Mouse (Mus musculus) spleen, adult 12 weeks (tissue): ENCODE data around the gene Galr2.

Experiments used
- DNase-seq: peaks from one replicate; pipeline ENCODE4 v3.0.0; 2022; ENCODE audit warnings: low spot score

The Galr2 gene

GRCm38 (mm10) chr11:116280751-116281663 is at the start of gene Galr2:
Gene Galr2, plus strand, starts transcription at chr11:116280939.
- DNase-seq, result no peak

GRCm38 (mm10) chr11:116232427-116232826 is 48.3 kb upstream of the Galr2 start:
- DNase-seq, result no peak

- DNase-seq, result no peak
These were observed 45.8 kb upstream of the Galr2 start for GRCm38 (mm10) chr11:116234901-116235300.

GRCm38 (mm10) chr11:116237742-116238395 is 42.9 kb upstream of the Galr2 start, which contains the start of gene Evpl:
Gene Evpl, minus strand, starts transcription at chr11:116238077.
- peak; percentile 29 for DNase-seq

- no peak for DNase-seq
These were observed 40.9 kb upstream of the Galr2 start for GRCm38 (mm10) chr11:116239797-116240196.

GRCm38 (mm10) chr11:116241744-116242235 is 38.9 kb upstream of the Galr2 start:
- DNase-seq, result no peak

GRCm38 (mm10) chr11:116244580-116244979 is 36.2 kb upstream of the Galr2 start:
- no peak for DNase-seq

GRCm38 (mm10) chr11:116245616-116246015 is 35.1 kb upstream of the Galr2 start:
- no peak for DNase-seq

GRCm38 (mm10) chr11:116247502-116248222 is 33.1 kb upstream of the Galr2 start:
- DNase-seq, result no peak

- DNase-seq, result no peak
These were observed 29.8 kb upstream of the Galr2 start for GRCm38 (mm10) chr11:116250898-116251297.

- DNase-seq, result no peak
These were observed 27.6 kb upstream of the Galr2 start for GRCm38 (mm10) chr11:116253076-116253600.

GRCm38 (mm10) chr11:116254627-116255026 is 26.1 kb upstream of the Galr2 start:
- no peak for DNase-seq

- DNase-seq, result no peak
These were observed 25.4 kb upstream of the Galr2 start for GRCm38 (mm10) chr11:116255090-116255981.

GRCm38 (mm10) chr11:116255982-116256675 is 24.6 kb upstream of the Galr2 start:
- no peak for DNase-seq

GRCm38 (mm10) chr11:116259461-116259860 is 21.3 kb upstream of the Galr2 start:
- DNase-seq, result no peak

GRCm38 (mm10) chr11:116260259-116260658 is 20.5 kb upstream of the Galr2 start:
- no peak for DNase-seq

GRCm38 (mm10) chr11:116265352-116265751 is 15.4 kb upstream of the Galr2 start:
- DNase-seq, result no peak

- no peak for DNase-seq
These were observed 14.9 kb upstream of the Galr2 start for GRCm38 (mm10) chr11:116265850-116266249.

GRCm38 (mm10) chr11:116267637-116268036 is 13.1 kb upstream of the Galr2 start:
- DNase-seq, result no peak

GRCm38 (mm10) chr11:116268313-116268712 is 12.4 kb upstream of the Galr2 start:
- no peak for DNase-seq
